Mouse (Mus musculus) midbrain, embryonic 16.5 days (tissue): ENCODE results near the gene Epas1. TPM values are rescaled to one million over a fixed set of nuclear protein-coding genes. Genes with fewer than 3 reads are reported as not detected.
A peak's percentile ranks its signal among the peaks of the same experiment; 100 is the strongest.

Experiments used
- ATAC-seq: fragments of 200-750 bp; cut with Nextera tagmentation; 2 replicates; pipeline ENCODE4 v1.8.0; 2017; ENCODE audit warnings: moderate TSS enrichment
- H3K27ac ChIP-seq: fragments of 300-500 bp; sonication (generic); 2 replicates; pipeline ENCODE4 v1.5.1; 2014; ENCODE audit warnings: mild to moderate bottlenecking, low read length, mixed read lengths
- H3K27me3 ChIP-seq: fragments of 300-500 bp; sonication (generic); 2 replicates; pipeline ENCODE4 v1.6.1; 2014; ENCODE audit warnings: low read depth, low read length, mixed read lengths; ENCODE audit not compliant: control insufficient read depth, insufficient read depth
- H3K36me3 ChIP-seq: fragments of 300-500 bp; sonication (generic); 2 replicates; pipeline ENCODE4 v1.6.1; 2014; ENCODE audit warnings: mild to moderate bottlenecking, low read length, moderate library complexity, mixed read lengths; ENCODE audit not compliant: control insufficient read depth, insufficient read depth
- H3K4me1 ChIP-seq: fragments of 300-500 bp; sonication (generic); 2 replicates; pipeline ENCODE4 v1.6.1; 2014; ENCODE audit warnings: mild to moderate bottlenecking, low read length, mixed read lengths; ENCODE audit not compliant: control insufficient read depth, insufficient read depth
- H3K4me2 ChIP-seq: fragments of 300-500 bp; sonication (generic); 2 replicates; pipeline ENCODE4 v1.6.1; 2014; ENCODE audit warnings: mild to moderate bottlenecking, low read length, mixed read lengths
- H3K4me3 ChIP-seq: fragments of 300-500 bp; sonication (generic); 2 replicates; pipeline ENCODE4 v1.5.1; 2014; ENCODE audit warnings: low read depth, mild to moderate bottlenecking, low read length, moderate library complexity, mixed read lengths
- H3K9ac ChIP-seq: fragments of 300-500 bp; sonication (generic); 2 replicates; pipeline ENCODE4 v1.6.1; 2014; ENCODE audit warnings: low read depth, low read length, mixed read lengths
- H3K9me3 ChIP-seq: fragments of 300-500 bp; sonication (generic); replicated peaks from 2 replicates; pipeline ENCODE4 v1.6.1; 2014; ENCODE audit warnings: mild to moderate bottlenecking, low read length, mixed read lengths; ENCODE audit not compliant: control insufficient read depth, poor library complexity, severe bottlenecking
- WGBS: fragments of 180-500 bp; shearing (Covaris S2); extraction: QIAGEN DNeasy Blood & Tissue Kit; methylation state at CpG from one replicate; pipeline ENCODE4 v1.1.7; 2014; 5-methylcytosine and 5-hydroxymethylcytosine counted together
- polyA plus RNA-seq: library from polyadenylated mRNA; unstranded; fragments of >200 nt; fragmentation: Nextera tagmentation; extraction: Ambion mirVana; gene quantifications from 2 replicates; pipeline ENCODE4 v1.2.1, GENCODE M21; 2015

Epas1 gene
- polyA plus RNA-seq = 4.8 and 5.4 TPM in 2 replicates

DNA sequence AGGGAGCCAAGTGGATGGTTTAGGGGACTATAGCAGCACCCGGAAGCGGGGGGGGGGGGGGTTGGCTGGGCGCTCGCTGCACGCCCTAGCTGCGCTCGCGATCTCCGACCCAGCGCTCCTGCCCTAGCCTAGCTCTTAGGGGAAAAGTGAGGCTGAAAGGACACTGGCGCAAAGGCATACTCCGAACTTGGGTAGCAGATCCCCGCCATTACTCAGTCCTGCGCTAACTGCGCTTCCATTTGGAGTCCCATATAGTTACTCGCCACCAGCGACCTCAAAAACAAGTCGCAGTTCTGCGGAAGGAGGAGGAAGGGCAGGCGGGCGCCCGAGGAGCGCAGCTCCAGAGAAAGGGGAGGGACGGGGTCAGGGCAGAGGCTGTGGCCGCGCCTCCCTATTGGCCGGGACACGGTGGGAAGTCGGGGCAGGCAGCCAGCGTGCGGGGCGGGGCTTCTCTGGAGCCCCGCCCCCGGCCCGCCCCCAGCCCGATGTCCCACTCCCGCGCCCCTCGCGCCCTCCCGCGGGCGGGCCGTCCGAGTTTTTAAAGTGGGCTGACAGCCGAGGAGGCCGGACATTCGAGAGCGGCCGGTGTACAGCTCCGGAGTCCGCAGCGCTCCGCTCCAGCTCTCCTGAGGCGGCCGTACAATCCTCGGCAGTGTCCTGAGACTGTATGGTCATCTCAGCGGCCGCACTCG is at the start of gene Epas1:
Gene Epas1 (plus strand): TSS at position 571 of the 692 bp plus-strand sequence.
- Histone ChIP-seq H3K4me2 (peak within 1 kb of the TSS; percentile 97), H3K4me3 (peak within 1 kb of the TSS; percentile 48), H3K36me3 (no peaks in the 10 kb centered on the region), H3K9me3 (no peaks in the 10 kb centered on the region), H3K4me1 (peaks cover 15% of the 10 kb centered on the region), H3K9ac (peak within 1 kb of the TSS; percentile 39), H3K27me3 (peaks cover 50% of the 10 kb centered on the region), H3K27ac (no peak within 1 kb of the TSS)
- under 1% methylated on average over 47 of the region's 60 CpGs for WGBS
- peak; percentile 86 for ATAC-seq

- Histone ChIP-seq H3K9ac (no peak overlapping the region), H3K4me3 (no peak overlapping the region), H3K27ac (no peak overlapping the region), H3K4me2 (no peak overlapping the region), H3K36me3 (no peaks in the 10 kb centered on the region), H3K27me3 (no peaks in the 10 kb centered on the region), H3K9me3 (no peaks in the 10 kb centered on the region), H3K4me1 (no peaks in the 10 kb centered on the region)
- 93% methylated on average over 3 of the region's 3 CpGs for WGBS
- no peak for ATAC-seq
Measured at GRCm38 (mm10) chr17:86705236-86705635, 48.3 kb upstream of the Epas1 start.

- no peak overlapping the region for H3K4me2 ChIP-seq
- H3K4me3 ChIP-seq = no peak overlapping the region
- H3K9ac ChIP-seq = no peak overlapping the region
- H3K9me3 ChIP-seq = no peaks in the 10 kb centered on the region
- ATAC-seq = no peak
- no peaks in the 10 kb centered on the region for H3K27me3 ChIP-seq
- no peaks in the 10 kb centered on the region for H3K4me1 ChIP-seq
- H3K27ac ChIP-seq = no peak overlapping the region
- H3K36me3 ChIP-seq = no peaks in the 10 kb centered on the region
- WGBS = 71% methylated on average over 1 of the region's 1 CpGs
Measured at GRCm38 (mm10) chr17:86706467-86706866, 47.0 kb upstream of the Epas1 start.

DNA sequence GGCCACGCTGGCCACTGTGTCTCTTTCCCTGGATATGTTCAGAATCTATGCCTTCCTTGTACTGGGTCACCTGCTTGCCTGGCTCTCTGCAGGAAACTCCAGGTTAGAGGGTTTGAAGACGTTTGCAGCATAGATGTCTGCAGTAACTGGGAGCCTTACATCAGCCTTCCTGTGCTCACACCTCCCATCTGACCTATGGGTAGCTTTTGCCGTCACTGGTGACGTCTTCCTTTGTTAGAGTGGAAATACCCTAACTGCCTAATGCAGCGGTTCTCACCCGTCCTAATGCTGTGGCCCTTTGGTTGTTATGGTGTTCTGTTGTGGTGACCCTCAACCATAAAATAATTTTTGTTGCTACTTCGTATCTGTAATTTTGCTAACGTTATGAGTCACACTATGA is 43.7 kb upstream of the Epas1 start:
- Histone ChIP-seq H3K27me3 (no peaks in the 10 kb centered on the region), H3K4me3 (no peak overlapping the region), H3K27ac (no peak overlapping the region), H3K36me3 (no peaks in the 10 kb centered on the region), H3K4me1 (no peaks in the 10 kb centered on the region), H3K9ac (no peak overlapping the region), H3K9me3 (no peaks in the 10 kb centered on the region), H3K4me2 (no peak overlapping the region)
- no peak for ATAC-seq
- WGBS = 82% methylated on average over 8 of the region's 8 CpGs

GRCm38 (mm10) chr17:86710379-86710778 is 43.1 kb upstream of the Epas1 start:
- H3K4me1 ChIP-seq = no peaks in the 10 kb centered on the region
- H3K27me3 ChIP-seq = no peaks in the 10 kb centered on the region
- no peak overlapping the region for H3K9ac ChIP-seq
- H3K4me2 ChIP-seq = no peak overlapping the region
- no peaks in the 10 kb centered on the region for H3K36me3 ChIP-seq
- 89% methylated on average over 8 of the region's 8 CpGs for WGBS
- H3K4me3 ChIP-seq = no peak overlapping the region
- no peak for ATAC-seq
- no peak overlapping the region for H3K27ac ChIP-seq
- H3K9me3 ChIP-seq = no peaks in the 10 kb centered on the region

- no peaks in the 10 kb centered on the region for H3K9me3 ChIP-seq
- no peak overlapping the region for H3K27ac ChIP-seq
- WGBS = 87% methylated on average over 5 of the region's 5 CpGs
- H3K36me3 ChIP-seq = no peaks in the 10 kb centered on the region
- H3K9ac ChIP-seq = no peak overlapping the region
- H3K4me2 ChIP-seq = no peak overlapping the region
- H3K4me3 ChIP-seq = no peak overlapping the region
- ATAC-seq = no peak
- H3K4me1 ChIP-seq = no peaks in the 10 kb centered on the region
- H3K27me3 ChIP-seq = no peaks in the 10 kb centered on the region
Measured at GRCm38 (mm10) chr17:86711949-86712348, 41.6 kb upstream of the Epas1 start.

GRCm38 (mm10) chr17:86712601-86713000 is 40.9 kb upstream of the Epas1 start:
- 91% methylated on average over 8 of the region's 8 CpGs for WGBS

DNA sequence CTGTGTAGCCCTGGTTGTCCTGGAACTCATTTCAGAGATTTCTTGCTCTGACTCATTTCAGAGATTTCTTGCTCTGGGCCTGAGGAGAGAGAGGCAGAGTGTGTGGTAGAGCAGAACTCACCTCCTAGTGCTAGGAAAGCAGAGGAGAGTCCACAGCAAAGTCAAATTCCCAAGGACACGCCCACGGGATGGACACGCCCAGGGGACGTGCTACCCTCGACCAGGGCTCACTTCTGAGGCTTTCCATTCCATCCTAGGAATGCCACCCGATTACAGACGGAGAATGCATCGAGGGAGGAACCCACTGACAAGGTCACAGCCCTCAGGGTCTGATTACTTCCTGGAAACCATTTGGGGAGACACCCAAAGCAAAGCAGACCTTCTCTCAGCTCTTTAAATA is 39.9 kb upstream of the Epas1 start:
- no peak overlapping the region for H3K9ac ChIP-seq
- no peak overlapping the region for H3K4me2 ChIP-seq
- no peaks in the 10 kb centered on the region for H3K36me3 ChIP-seq
- no peak for ATAC-seq
- no peaks in the 10 kb centered on the region for H3K4me1 ChIP-seq
- no peaks in the 10 kb centered on the region for H3K9me3 ChIP-seq
- WGBS = 29% methylated on average over 8 of the region's 8 CpGs
- no peaks in the 10 kb centered on the region for H3K27me3 ChIP-seq
- H3K4me3 ChIP-seq = no peak overlapping the region
- no peak overlapping the region for H3K27ac ChIP-seq

More at GRCm38 (mm10) chr17:86712601-86713000, 40.9 kb upstream of the Epas1 start:
- no peak for ATAC-seq
- H3K27ac ChIP-seq = no peak overlapping the region
- H3K9ac ChIP-seq = no peak overlapping the region
- no peak overlapping the region for H3K4me3 ChIP-seq
- H3K4me1 ChIP-seq = no peaks in the 10 kb centered on the region
- no peaks in the 10 kb centered on the region for H3K9me3 ChIP-seq
- H3K36me3 ChIP-seq = no peaks in the 10 kb centered on the region
- no peak overlapping the region for H3K4me2 ChIP-seq
- H3K27me3 ChIP-seq = no peaks in the 10 kb centered on the region

- H3K27me3 ChIP-seq = no peaks in the 10 kb centered on the region
- WGBS = 78% methylated on average over 8 of the region's 8 CpGs
- ATAC-seq = no peak
- no peak overlapping the region for H3K4me2 ChIP-seq
- H3K36me3 ChIP-seq = no peaks in the 10 kb centered on the region
- no peaks in the 10 kb centered on the region for H3K4me1 ChIP-seq
- H3K9ac ChIP-seq = no peak overlapping the region
- H3K4me3 ChIP-seq = no peak overlapping the region
- no peaks in the 10 kb centered on the region for H3K9me3 ChIP-seq
- H3K27ac ChIP-seq = no peak overlapping the region
Measured at GRCm38 (mm10) chr17:86724786-86725415, 28.6 kb upstream of the Epas1 start.
